ENCODE assay signal across 10 mouse cellular contexts in genomic region chr7:84044581-84045290, GRCm38 (mm10). TPM values are rescaled to one million over a fixed set of nuclear protein-coding genes. Genes with fewer than 3 reads are reported as not detected.
A peak's percentile ranks its signal among the peaks of the same experiment; 100 is the strongest.
DNase-seq lines count a peak whose midpoint lies in the region; ATAC-seq lines count a peak whose summit lies in the region.
"Had no signal": no experiment of that assay in that cellular context is flagged by ENCODE, and none has a peak within 500 bp of the region (broad histone marks: within the 10 kb centered on the region; RNA-seq: fewer than 3 reads in every experiment).

No protein-coding gene starts in this region.

- intact Hi-C loops in heart, postnatal 14 days (cut with DNase I): no loop called here

- peak; percentile 6 for DNase-seq in CD4-positive helper T cell, adult 2 months (ENCODE audit: low read depth, low spot score)
- peak; percentile 50 to 52 for DNase-seq in frontal cortex, postnatal 14 days (ENCODE audit: low spot score in 2 of 2)
- DNase-seq in left cerebral cortex, adult 8-10 months (ENCODE audit: low spot score in 2 of 2): peak; percentile 36 to 74
- no peak for DNase-seq in adrenal gland, postnatal 36 days
- no peak for DNase-seq in retina, embryonic 14.5 days (ENCODE audit: low spot score)
- DNase-seq in heart, postnatal 14 days: no peak
- DNase-seq: gastrocnemius, postnatal 36 days had no signal

- ATAC-seq in cerebellum, adult (ENCODE audit: insufficient number of reproducible peaks, low FRiP score, low TSS enrichment): peak; percentile 85
- ATAC-seq in megakaryocyte, adult 5-6 weeks (ENCODE audit: poor library complexity, severe bottlenecking): no peak
- ATAC-seq: midbrain, embryonic 16.5 days had no signal

RNA-seq across cellular contexts. Expression of gene Cemip, which starts 41.6 kb away (rescaled TPM):
- 10 to 100 TPM; 10.5 to 12.3 (median 11.4) TPM for total RNA-seq in left cerebral cortex, adult 8-10 months (2022)
- total RNA-seq in megakaryocyte, adult 5-6 weeks (2015): 0.02 TPM in 1 of 2 replicates, not detected in the other
- total RNA-seq in megakaryocyte, adult 5-6 weeks (2017): 0.08 TPM in 1 of 2 replicates, not detected in the other
- 1 to 10 TPM in 1 of 2 experiments, under 1 TPM in 1; 0.79 to 1.6 TPM for total RNA-seq in adrenal gland, postnatal 36 days (2021)
- under 1 TPM; 0.41 to 0.68 TPM for total RNA-seq in heart, postnatal 14 days (2021)

Comparison
In these comparisons a context has a peak if more than half of its experiments do, and no peak if none do; other contexts are left out.
1. DNase-seq: peak in CD4-positive helper T cell, adult 2 months (single experiment), frontal cortex, postnatal 14 days (2 of 2) and left cerebral cortex, adult 8-10 months (2 of 2); none in adrenal gland, postnatal 36 days (0 of 2), retina, embryonic 14.5 days (single experiment) and heart, postnatal 14 days (0 of 2).
2. RNA of gene Cemip, which starts 41.6 kb away (total RNA-seq): 10.5 to 12.3 TPM in left cerebral cortex, adult 8-10 months; 0.79 to 1.6 TPM in adrenal gland, postnatal 36 days, 0.41 to 0.68 TPM in heart, postnatal 14 days and 0.02 to 0.08 TPM in megakaryocyte, adult 5-6 weeks; every median in the first group is over 4 times any median in the second.